Mouse (Mus musculus) olfactory bulb, adult 2 months (tissue): Measurements from ENCODE around the gene Celf5.
A peak's percentile ranks its signal among the peaks of the same experiment; 100 is the strongest.

ENCODE experiments used
- CTCF ChIP-seq: fragments of 200-500 bp; IDR thresholded peaks from 2 replicates; pipeline ENCODE4 v1.5.1; 2012; ENCODE audit warnings: low read depth, mild to moderate bottlenecking, low read length, moderate library complexity; ENCODE audit not compliant: insufficient read depth
- POLR2A ChIP-seq: fragments of 200-500 bp; IDR thresholded peaks from 2 replicates; pipeline ENCODE4 v1.6.1; 2012; ENCODE audit warnings: mild to moderate bottlenecking, low read depth, low read length, moderate library complexity; ENCODE audit not compliant: insufficient read depth

DNA sequence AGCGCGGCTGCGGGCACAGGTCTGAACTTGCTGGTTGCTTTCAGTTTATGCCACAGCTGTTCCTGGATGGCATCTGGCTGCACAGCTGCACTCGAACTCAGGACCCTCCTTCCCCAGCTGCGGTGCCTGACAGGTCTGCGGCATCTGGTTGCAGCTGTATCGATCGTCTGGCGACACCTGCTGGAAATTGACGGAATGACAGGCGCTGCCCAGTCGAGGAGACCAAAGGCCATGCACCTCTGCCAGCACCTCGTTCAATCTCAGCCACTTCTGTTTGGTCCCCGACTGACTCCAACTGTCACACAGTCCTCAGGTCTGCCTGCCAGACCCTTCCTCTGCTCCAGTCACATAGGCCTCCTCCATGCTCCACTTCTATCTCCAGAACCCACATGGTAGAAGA is 44.3 kb upstream of the Celf5 start:
- no peak for TF ChIP-seq POLR2A
- TF ChIP-seq CTCF: peak; percentile 71
